Mouse (Mus musculus) embryonic facial prominence, embryonic 13.5 days (tissue): ENCODE measurements around the gene Itgb5. TPM values are rescaled to one million over a fixed set of nuclear protein-coding genes. Genes with fewer than 3 reads are reported as not detected.

ENCODE experiments used
- ATAC-seq: fragments of 200-750 bp; cut with Nextera tagmentation; 2 replicates; pipeline ENCODE4 v1.8.0; 2017; ENCODE audit warnings: low read depth; ENCODE audit not compliant: insufficient number of reproducible peaks, insufficient read depth, low FRiP score, low TSS enrichment
- H3K27ac ChIP-seq: fragments of 300-500 bp; sonication (generic); 2 replicates; pipeline ENCODE4 v1.5.1; 2015; ENCODE audit warnings: moderate library complexity, mild to moderate bottlenecking, inconsistent platforms
- H3K27me3 ChIP-seq: fragments of 300-500 bp; sonication (generic); 2 replicates; pipeline ENCODE4 v1.6.1; 2015; ENCODE audit warnings: mild to moderate bottlenecking, inconsistent platforms
- H3K36me3 ChIP-seq: fragments of 300-500 bp; sonication (generic); 2 replicates; pipeline ENCODE4 v1.6.1; 2015; ENCODE audit warnings: mild to moderate bottlenecking, inconsistent platforms
- H3K4me1 ChIP-seq: fragments of 300-500 bp; sonication (generic); 2 replicates; pipeline ENCODE4 v1.6.1; 2015; ENCODE audit warnings: inconsistent platforms
- H3K4me2 ChIP-seq: fragments of 300-500 bp; sonication (generic); 2 replicates; pipeline ENCODE4 v1.6.1; 2015; ENCODE audit warnings: moderate library complexity, mild to moderate bottlenecking, inconsistent platforms
- H3K4me3 ChIP-seq: fragments of 300-500 bp; sonication (generic); 2 replicates; pipeline ENCODE4 v1.5.1; 2015; ENCODE audit warnings: mild to moderate bottlenecking, inconsistent platforms
- H3K9ac ChIP-seq: fragments of 300-500 bp; sonication (generic); 2 replicates; pipeline ENCODE4 v1.6.1; 2015; ENCODE audit warnings: mild to moderate bottlenecking, inconsistent platforms
- H3K9me3 ChIP-seq: fragments of 300-500 bp; sonication (generic); 2 replicates; pipeline ENCODE4 v1.6.1; 2016; ENCODE audit warnings: inconsistent platforms
- WGBS: fragments of 180-500 bp; shearing (Covaris S2); methylation state at CpG from one replicate; pipeline ENCODE4 v1.1.7; 2015; ENCODE audit warnings: mixed read lengths; 5-methylcytosine and 5-hydroxymethylcytosine counted together
- polyA plus RNA-seq: library from polyadenylated mRNA; unstranded; fragments of >200 nt; fragmentation: Nextera tagmentation; extraction: Ambion mirVana; gene quantifications from 2 replicates; pipeline ENCODE4 v1.2.1, GENCODE M21; 2015

The Itgb5 gene
- polyA plus RNA-seq, 1 experiment from 2014 or later: 47.7 TPM

DNA sequence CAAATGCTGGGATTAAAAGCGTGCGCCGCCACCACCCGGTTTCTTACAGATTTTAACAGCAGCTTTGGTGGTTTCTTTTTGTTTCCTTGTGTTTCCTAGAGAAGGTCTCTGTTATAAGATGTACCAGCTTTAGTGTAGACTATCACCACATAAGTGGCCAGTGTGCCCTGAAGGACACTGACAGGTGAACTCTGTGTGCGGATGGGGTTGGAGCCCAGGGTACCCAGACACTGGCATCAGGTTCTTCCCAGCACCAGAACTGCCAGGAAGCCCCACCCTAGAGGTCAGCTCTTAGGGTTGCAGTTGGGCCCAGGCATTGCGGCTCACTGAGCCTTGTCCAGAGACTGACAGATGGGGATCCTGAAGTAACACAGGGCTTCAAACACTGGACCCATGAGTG is 113.9 kb downstream of the Itgb5 start:
- H3K27ac ChIP-seq: no peak overlapping the region; the same call in 1 of the 2 replicates
- no peaks in the 10 kb centered on the region for H3K27me3 ChIP-seq
- H3K4me2 ChIP-seq: no peak overlapping the region
- no peak overlapping the region for H3K9ac ChIP-seq
- ATAC-seq: no peak
- peaks cover 86% of the 10 kb centered on the region for H3K4me1 ChIP-seq
- peaks cover 34% of the 10 kb centered on the region for H3K36me3 ChIP-seq
- no peaks in the 10 kb centered on the region for H3K9me3 ChIP-seq
- no peak overlapping the region for H3K4me3 ChIP-seq
- WGBS: 95% methylated on average over 6 of the region's 6 CpGs

DNA sequence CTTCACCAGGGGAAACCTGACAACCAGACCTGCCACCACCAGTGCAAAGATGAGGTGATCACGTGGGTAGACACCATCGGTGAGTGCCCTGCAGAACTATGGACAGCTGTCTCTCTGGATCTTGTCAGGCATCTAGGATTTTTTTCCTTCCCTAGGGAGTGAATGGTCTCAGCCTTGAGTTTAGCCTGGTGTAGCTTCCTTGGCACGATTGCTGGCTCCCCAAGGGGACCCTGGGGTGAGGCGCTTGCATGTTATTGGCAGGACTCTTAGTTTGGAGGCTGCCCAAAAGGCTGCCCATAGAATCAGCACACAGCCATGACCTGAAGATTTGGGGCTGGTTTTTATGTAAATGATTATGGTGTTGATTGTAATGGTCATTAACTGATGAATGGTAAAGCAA is 114.7 kb downstream of the Itgb5 start:
- H3K27me3 ChIP-seq: no peaks in the 10 kb centered on the region
- no peak overlapping the region for H3K4me2 ChIP-seq
- H3K4me1 ChIP-seq: peaks cover 86% of the 10 kb centered on the region
- H3K9ac ChIP-seq: no peak overlapping the region
- H3K9me3 ChIP-seq: no peaks in the 10 kb centered on the region
- peaks cover 41% of the 10 kb centered on the region for H3K36me3 ChIP-seq
- no peak for ATAC-seq
- no peak overlapping the region for H3K4me3 ChIP-seq
- 66% methylated on average over 4 of the region's 4 CpGs for WGBS
- no peak overlapping the region for H3K27ac ChIP-seq

DNA sequence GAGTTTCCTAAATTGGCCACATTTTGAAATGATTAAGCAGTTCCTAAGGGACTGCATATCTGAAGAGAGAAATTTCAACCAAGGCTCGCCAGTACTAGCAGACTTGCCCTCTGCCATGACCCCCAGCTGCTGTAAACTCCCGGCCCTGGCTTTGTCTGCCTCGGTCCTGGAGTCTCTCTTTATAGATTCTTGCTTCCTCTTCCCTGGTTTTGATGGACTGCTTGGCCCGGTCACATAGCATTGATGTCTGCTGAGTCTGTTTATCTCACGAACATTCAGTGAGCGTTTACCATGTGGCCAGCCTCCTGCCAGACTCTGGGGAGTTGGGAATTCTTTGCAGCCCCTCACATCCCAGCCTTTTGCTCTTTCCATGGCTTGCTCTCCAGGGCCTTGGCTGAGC is 115.3 kb downstream of the Itgb5 start:
- Histone ChIP-seq H3K4me2 (no peak overlapping the region), H3K9ac (no peak overlapping the region), H3K27me3 (no peaks in the 10 kb centered on the region), H3K27ac (peak overlapping the region; percentile 23; the same call in 1 of the 2 replicates), H3K4me1 (peaks cover 86% of the 10 kb centered on the region), H3K4me3 (no peak overlapping the region), H3K36me3 (peaks cover 47% of the 10 kb centered on the region), H3K9me3 (no peaks in the 10 kb centered on the region)
- WGBS: 19% methylated on average over 6 of the region's 6 CpGs
- no peak for ATAC-seq

DNA sequence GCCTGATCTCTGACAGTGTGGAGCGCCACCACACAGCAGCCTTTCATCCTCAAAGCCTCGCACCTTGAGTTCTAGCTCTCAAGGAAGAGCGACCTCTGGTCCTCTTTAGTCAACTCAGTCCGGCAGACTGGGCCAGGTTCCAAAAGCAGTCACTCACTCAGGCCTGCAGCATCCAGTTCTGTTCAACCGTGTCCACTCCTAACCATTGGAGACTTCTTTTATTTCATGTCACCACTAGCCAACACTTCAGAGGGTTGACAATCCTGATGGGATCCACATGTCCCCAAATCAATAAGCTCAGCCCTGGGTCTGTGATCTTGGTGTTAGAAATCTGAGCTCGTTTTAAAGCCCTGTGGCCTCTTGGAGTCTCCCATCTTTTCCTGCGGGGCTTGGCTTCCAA is 116.6 kb downstream of the Itgb5 start:
- Histone ChIP-seq H3K36me3 (peaks cover 55% of the 10 kb centered on the region), H3K27me3 (no peaks in the 10 kb centered on the region), H3K9me3 (no peaks in the 10 kb centered on the region), H3K27ac (peak overlapping the region; percentile 16; the same call in 1 of the 2 replicates), H3K4me3 (no peak overlapping the region), H3K9ac (no peak overlapping the region), H3K4me2 (no peak overlapping the region), H3K4me1 (peaks cover 75% of the 10 kb centered on the region)
- ATAC-seq: no peak
- 43% methylated on average over 7 of the region's 7 CpGs for WGBS

DNA sequence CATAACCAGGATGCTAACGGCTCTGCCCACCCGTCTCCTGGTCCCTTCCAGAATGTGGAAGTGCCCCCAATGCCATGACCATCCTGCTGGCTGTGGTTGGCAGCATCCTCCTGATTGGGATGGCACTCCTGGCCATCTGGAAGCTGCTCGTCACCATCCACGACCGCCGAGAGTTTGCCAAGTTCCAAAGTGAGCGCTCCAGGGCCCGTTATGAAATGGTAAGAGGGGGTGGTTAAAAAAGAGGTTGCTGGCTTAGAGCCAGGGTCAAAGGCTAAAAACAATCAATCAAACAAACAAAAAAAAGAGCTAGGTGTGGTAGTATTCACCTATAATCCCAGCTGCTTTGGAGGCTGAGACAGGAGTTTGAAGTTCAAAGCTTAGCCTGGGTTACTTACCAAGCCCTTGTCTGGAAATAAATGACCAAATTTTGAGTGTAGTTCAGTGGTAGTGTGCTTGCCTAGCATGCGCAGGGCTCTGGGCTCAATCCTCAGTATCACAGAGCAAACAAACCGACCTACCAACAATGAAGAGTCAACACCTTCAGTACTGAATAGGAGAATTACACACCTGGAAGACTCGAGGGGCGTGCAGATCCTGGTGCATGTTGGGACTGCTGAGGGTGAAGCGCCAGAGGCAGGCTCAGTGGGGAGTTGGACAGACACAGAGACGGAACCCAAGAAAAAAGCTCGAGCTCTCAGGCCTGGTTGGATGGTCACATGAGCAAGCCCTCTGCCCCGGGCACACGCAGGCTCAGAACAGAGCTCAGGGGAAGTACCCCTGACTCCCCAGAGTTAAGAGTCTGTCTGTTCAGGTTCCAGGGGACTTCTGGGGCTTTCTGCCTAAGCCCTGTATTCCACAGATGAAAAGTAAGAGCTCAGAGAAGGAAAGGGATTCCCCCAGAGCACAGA is 118.5 kb downstream of the Itgb5 start:
- Histone ChIP-seq H3K4me3 (no peak overlapping the region), H3K9ac (peak overlapping the region; percentile 52; the same call in 1 of the 2 replicates), H3K4me1 (peaks cover 56% of the 10 kb centered on the region), H3K36me3 (peaks cover 58% of the 10 kb centered on the region), H3K27ac (peak overlapping the region; percentile 74), H3K9me3 (no peaks in the 10 kb centered on the region), H3K27me3 (no peaks in the 10 kb centered on the region), H3K4me2 (no peak overlapping the region)
- WGBS: 78% methylated on average over 17 of the region's 17 CpGs
- no peak for ATAC-seq

DNA sequence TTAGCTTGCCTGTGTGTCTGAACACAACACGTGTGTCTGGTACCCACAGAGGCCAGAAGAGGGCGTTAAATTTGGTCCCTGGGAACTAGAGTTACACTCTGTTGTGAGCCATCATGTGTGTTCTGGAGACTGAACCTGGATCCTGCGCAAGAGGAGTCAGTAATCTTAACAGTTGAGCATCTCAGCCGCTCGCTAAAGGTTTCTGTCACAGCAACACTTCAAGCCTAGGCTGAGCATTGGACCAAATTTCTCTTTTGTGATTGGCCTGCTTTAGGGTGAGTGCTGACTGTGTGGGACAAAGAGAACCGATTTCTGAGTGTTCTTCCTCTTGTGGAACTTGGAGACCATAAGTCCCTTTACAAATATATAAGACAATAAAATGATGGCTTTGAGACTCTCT is 120.9 kb downstream of the Itgb5 start:
- Histone ChIP-seq H3K4me3 (no peak overlapping the region), H3K27ac (no peak overlapping the region), H3K9ac (no peak overlapping the region), H3K4me1 (peaks cover 38% of the 10 kb centered on the region), H3K4me2 (no peak overlapping the region), H3K36me3 (peaks cover 74% of the 10 kb centered on the region), H3K27me3 (no peaks in the 10 kb centered on the region), H3K9me3 (no peaks in the 10 kb centered on the region)
- ATAC-seq: no peak
- 81% methylated on average over 6 of the region's 6 CpGs for WGBS

DNA sequence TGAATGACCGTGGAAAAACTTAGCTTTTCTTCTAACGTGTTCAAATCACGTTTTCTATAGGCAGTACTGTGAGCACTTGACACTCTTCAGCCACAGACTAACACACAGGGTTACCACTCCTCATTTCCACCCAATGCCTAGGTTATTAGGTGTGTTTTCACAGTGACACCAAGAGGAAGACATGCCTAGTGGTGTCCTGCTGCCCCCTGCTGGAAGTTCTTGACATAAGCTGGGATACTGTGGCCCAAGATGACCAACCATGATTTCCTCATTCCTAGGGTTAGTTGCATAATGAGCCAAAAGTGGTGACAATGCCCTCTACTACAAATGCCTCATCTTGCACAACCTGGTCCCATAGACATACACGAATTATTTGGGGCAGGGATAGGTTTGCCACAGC is 121.4 kb downstream of the Itgb5 start:
- 23% methylated on average over 4 of the region's 4 CpGs for WGBS

DNA sequence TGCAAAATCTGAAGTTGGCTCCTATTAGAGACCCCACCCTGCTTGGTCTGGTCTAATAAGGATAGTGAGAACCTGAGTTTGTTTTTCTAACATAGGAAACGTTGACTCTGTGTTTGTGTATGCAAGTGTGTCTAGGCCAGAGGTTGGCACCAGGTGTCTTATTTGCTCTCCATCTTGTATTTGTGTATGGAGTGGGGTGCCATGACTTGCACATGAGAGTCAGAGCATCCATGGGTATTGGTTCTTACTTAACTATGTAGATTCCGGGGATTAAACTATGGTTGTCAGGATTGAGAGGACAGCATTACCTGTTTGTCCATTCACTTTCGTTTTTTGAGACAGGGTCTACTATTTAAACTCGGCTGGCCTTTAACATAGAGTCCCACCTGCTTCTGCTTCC is 123.5 kb downstream of the Itgb5 start:
- H3K4me3 ChIP-seq: no peak overlapping the region
- peaks cover 18% of the 10 kb centered on the region for H3K4me1 ChIP-seq
- no peak overlapping the region for H3K9ac ChIP-seq
- no peak for ATAC-seq
- 85% methylated on average over 4 of the region's 4 CpGs for WGBS
- H3K27me3 ChIP-seq: no peaks in the 10 kb centered on the region
- H3K9me3 ChIP-seq: no peaks in the 10 kb centered on the region
- no peak overlapping the region for H3K27ac ChIP-seq
- peaks cover 83% of the 10 kb centered on the region for H3K36me3 ChIP-seq
- no peak overlapping the region for H3K4me2 ChIP-seq

More for the DNA sequence above, 121.4 kb downstream of the Itgb5 start:
- peaks cover 76% of the 10 kb centered on the region for H3K36me3 ChIP-seq
- no peak overlapping the region for H3K4me2 ChIP-seq
- no peaks in the 10 kb centered on the region for H3K9me3 ChIP-seq
- no peak overlapping the region for H3K4me3 ChIP-seq
- H3K27ac ChIP-seq: no peak overlapping the region
- no peak overlapping the region for H3K9ac ChIP-seq
- ATAC-seq: no peak
- H3K27me3 ChIP-seq: no peaks in the 10 kb centered on the region
- H3K4me1 ChIP-seq: peaks cover 34% of the 10 kb centered on the region

DNA sequence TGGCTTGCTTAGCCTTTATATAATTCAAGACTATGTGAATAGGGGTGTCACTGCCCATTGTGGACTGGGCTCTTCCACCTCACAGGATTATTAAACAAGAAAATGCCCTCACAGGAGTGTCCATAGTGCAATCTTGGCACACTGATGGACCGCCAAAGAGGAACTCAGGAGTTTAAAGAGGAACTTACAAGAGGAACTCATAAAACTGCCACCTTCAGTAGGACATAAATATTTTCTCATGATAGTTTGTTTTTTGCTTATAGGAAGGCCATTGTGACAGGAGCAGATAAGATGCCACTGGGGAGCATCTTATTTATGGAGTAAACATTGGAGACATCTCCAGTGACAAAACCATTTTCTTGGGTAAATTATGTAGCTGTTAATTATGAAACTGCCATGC is 125.3 kb downstream of the Itgb5 start:
- ATAC-seq: no peak
- 91% methylated on average over 1 of the region's 1 CpGs for WGBS
- Histone ChIP-seq H3K27ac (no peak overlapping the region), H3K4me1 (peaks cover 5% of the 10 kb centered on the region), H3K9ac (no peak overlapping the region), H3K27me3 (no peaks in the 10 kb centered on the region), H3K4me2 (no peak overlapping the region), H3K4me3 (no peak overlapping the region), H3K36me3 (peaks cover 83% of the 10 kb centered on the region), H3K9me3 (no peaks in the 10 kb centered on the region)

DNA sequence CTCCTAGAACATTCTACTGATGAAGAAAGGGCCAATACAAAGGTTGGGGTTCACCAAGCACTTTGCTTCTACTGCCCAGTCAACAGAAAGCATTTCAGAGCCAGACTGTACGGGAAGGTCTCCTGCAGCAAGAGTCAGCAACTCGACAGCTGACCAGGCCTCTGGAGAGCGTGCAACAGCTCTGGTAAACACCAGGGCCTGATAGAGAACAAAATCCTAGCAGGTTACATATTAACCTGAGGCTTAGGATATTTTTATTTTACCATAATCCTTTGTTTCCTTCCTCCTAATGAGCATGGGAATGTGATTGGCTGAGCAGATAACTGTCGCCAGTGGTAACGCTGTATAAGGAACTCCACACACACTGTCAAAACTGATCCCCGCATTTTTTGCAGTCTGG is 134.0 kb downstream of the Itgb5 start:
- 85% methylated on average over 6 of the region's 6 CpGs for WGBS
- peaks cover 49% of the 10 kb centered on the region for H3K36me3 ChIP-seq
- no peaks in the 10 kb centered on the region for H3K27me3 ChIP-seq
- H3K9ac ChIP-seq: no peak overlapping the region
- H3K9me3 ChIP-seq: no peaks in the 10 kb centered on the region
- no peak for ATAC-seq
- peaks cover 14% of the 10 kb centered on the region for H3K4me1 ChIP-seq
- no peak overlapping the region for H3K27ac ChIP-seq
- no peak overlapping the region for H3K4me3 ChIP-seq
- H3K4me2 ChIP-seq: no peak overlapping the region

DNA sequence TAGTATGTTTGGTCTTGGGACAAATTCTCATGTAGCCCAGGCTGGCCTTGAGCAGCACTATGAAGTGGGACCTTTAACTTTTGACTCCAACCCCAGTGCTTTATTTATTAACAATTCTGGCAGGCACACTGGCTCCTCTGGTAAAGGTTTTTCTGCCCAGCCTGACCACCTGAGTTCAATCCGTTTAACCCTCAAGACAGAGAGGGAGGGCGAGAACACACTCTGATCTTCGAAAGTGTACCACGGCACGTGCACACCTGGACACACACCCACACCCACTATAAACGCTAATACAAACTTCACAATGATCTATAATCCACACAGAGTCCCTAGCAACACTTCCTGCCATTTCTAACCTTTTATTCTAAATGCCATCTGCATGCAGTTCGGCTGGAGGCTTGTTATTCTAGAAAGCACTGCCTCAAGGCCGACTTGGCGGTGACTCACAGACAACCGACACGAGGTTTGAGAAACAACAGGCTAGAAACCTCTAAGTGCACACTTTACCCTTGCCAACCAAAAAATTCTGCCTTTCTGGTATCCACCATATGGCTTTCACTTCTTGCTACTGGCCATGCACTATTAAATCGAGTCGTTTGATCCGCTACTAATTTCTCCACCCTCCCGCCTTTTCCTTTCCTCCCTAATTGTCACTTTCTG is 136.5 kb downstream of the Itgb5 start:
- H3K9me3 ChIP-seq: no peaks in the 10 kb centered on the region
- 11% methylated on average over 15 of the region's 15 CpGs for WGBS

More for the DNA sequence above, 136.5 kb downstream of the Itgb5 start:
- no peak for ATAC-seq
- H3K4me3 ChIP-seq: peak overlapping the region; percentile 82
- peaks cover 24% of the 10 kb centered on the region for H3K36me3 ChIP-seq
- peaks cover 14% of the 10 kb centered on the region for H3K4me1 ChIP-seq
- peak overlapping the region; percentile 79 for H3K4me2 ChIP-seq
- no peaks in the 10 kb centered on the region for H3K27me3 ChIP-seq
- peak overlapping the region; percentile 86 for H3K9ac ChIP-seq
- peak overlapping the region; percentile 78 for H3K27ac ChIP-seq
